Mouse (Mus musculus) duodenum, adult 2 months (tissue): Measurements from ENCODE around the gene Rnf123. TPM values are rescaled to one million over a fixed set of nuclear protein-coding genes. Genes with fewer than 3 reads are reported as not detected.

ENCODE experiments used
- polyA plus RNA-seq: library from polyadenylated mRNA; depleted of rRNA; stranded (reverse); fragments of >200 nt; gene quantifications from 2 replicates; pipeline ENCODE4 v1.2.3, GENCODE M21; 2012; ENCODE audit warnings: low replicate concordance; rRNA removed

Rnf123 gene
- 64.7 and 87.5 TPM in 2 replicates for polyA plus RNA-seq

GRCm38 (mm10) chr9:108082988-108083431, at the start of gene Rnf123:
Rnf123 (minus strand) TSS chr9:108083346.

GRCm38 (mm10) chr9:108094184-108094941, 11.2 kb upstream of the Rnf123 start, which contains the start of gene Apeh:
Apeh (minus strand) TSS chr9:108094606.

GRCm38 (mm10) chr9:108080168-108080567, 3.0 kb downstream of the Rnf123 start, which contains the start of gene Mst1:
Mst1 (plus strand) TSS chr9:108080436.

GRCm38 (mm10) chr9:108052885-108053664, 30.1 kb downstream of the Rnf123 start, which contains the start of gene Amigo3:
Amigo3 (plus strand) TSS chr9:108053159.

GRCm38 (mm10) chr9:108049016-108049455, 34.1 kb downstream of the Rnf123 start, which contains the start of gene Gmppb:
Gmppb (plus strand) TSS chr9:108049242.

GRCm38 (mm10) chr9:108001922-108002770, 81.0 kb downstream of the Rnf123 start, which contains the start of gene Ip6k1:
Ip6k1 (plus strand) TSS chr9:108002501.

Other genes with a start within 250 kb of the Rnf123 start
- 4.0 and 9.6 TPM in 2 replicates for gene Rbm6, start 210.1 kb downstream of the Rnf123 start, polyA plus RNA-seq
- gene Mon1a, start 195.2 kb downstream of the Rnf123 start, polyA plus RNA-seq = 76.5 and 135 TPM in 2 replicates
- 51.2 and 56.0 TPM in 2 replicates for gene Mst1r, start 176.5 kb downstream of the Rnf123 start, polyA plus RNA-seq
- gene Actl11, start 154.9 kb downstream of the Rnf123 start, polyA plus RNA-seq = not detected in 2 replicates
- not detected in 2 replicates for gene Camkv, start 147.7 kb downstream of the Rnf123 start, polyA plus RNA-seq
- gene Traip, start 133.2 kb downstream of the Rnf123 start, polyA plus RNA-seq = 1.8 and 4.1 TPM in 2 replicates
- 66.2 and 118 TPM in 2 replicates for gene Uba7, start 107.8 kb downstream of the Rnf123 start, polyA plus RNA-seq
- not detected in 2 replicates for gene Gm20661, start 100.3 kb downstream of the Rnf123 start, polyA plus RNA-seq
- gene Inka1, start 97.5 kb downstream of the Rnf123 start, polyA plus RNA-seq = 3.2 and 4.2 TPM in 2 replicates
- 0.39 and 1.5 TPM in 2 replicates for gene Cdhr4, start 90.8 kb downstream of the Rnf123 start, polyA plus RNA-seq
- 0.49 and 0.52 TPM in 2 replicates for gene Gm20662, start 87.0 kb downstream of the Rnf123 start, polyA plus RNA-seq
- gene Ip6k1, start 80.8 kb downstream of the Rnf123 start, polyA plus RNA-seq = 74.7 and 154 TPM in 2 replicates
- gene Gmppb, start 34.1 kb downstream of the Rnf123 start, polyA plus RNA-seq = 33.3 and 55.9 TPM in 2 replicates
- 8.7 and 13.0 TPM in 2 replicates for gene Amigo3, start 30.2 kb downstream of the Rnf123 start, polyA plus RNA-seq
- gene Mst1, start 2.9 kb downstream of the Rnf123 start, polyA plus RNA-seq = 0.20 and 0.81 TPM in 2 replicates
- 154 and 221 TPM in 2 replicates for gene Apeh, start 11.3 kb upstream of the Rnf123 start, polyA plus RNA-seq
- 1.1 and 2.0 TPM in 2 replicates for gene Bsn, start 107.0 kb upstream of the Rnf123 start, polyA plus RNA-seq
- gene Dag1, start 180.6 kb upstream of the Rnf123 start, polyA plus RNA-seq = 33.9 and 55.4 TPM in 2 replicates
- gene Nicn1, start 207.1 kb upstream of the Rnf123 start, polyA plus RNA-seq = 2.2 and 4.8 TPM in 2 replicates
- 0.47 and 2.3 TPM in 2 replicates for gene Amt, start 213.5 kb upstream of the Rnf123 start, polyA plus RNA-seq
- 74.5 and 77.2 TPM in 2 replicates for gene Rhoa, start 222.8 kb upstream of the Rnf123 start, polyA plus RNA-seq
- gene Tcta, start 222.8 kb upstream of the Rnf123 start, polyA plus RNA-seq = 24.9 and 34.5 TPM in 2 replicates